Mouse (Mus musculus) CD4-positive helper T cell, adult 2 months (primary cell): Measurements from ENCODE around the gene Kl.

Experiments used
- DNase-seq: peaks from one replicate; pipeline ENCODE4 v3.0.0-alpha.2; 2012; ENCODE audit warnings: low read depth, missing footprints, low spot score

Kl gene

DNA sequence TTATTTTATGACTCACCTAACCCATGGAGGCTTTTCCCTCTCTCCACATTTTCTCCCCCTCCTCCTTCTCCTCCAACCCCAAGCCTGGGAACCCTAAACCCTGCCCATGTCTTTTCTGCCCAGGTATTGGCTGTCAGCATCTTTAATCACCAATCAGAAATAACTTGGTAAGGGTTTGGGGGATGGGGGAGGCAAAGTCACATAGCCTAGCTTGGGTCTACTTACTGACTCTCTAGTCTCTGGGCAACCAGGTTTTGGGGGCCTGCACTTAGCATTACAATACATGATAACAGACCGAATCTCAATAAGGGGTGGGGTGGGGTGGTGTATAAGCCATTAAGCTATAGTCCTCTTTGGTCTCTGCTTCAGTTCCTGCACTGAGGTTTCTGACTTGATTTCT is 10.3 kb downstream of the Kl start:
- no peak for DNase-seq

DNA sequence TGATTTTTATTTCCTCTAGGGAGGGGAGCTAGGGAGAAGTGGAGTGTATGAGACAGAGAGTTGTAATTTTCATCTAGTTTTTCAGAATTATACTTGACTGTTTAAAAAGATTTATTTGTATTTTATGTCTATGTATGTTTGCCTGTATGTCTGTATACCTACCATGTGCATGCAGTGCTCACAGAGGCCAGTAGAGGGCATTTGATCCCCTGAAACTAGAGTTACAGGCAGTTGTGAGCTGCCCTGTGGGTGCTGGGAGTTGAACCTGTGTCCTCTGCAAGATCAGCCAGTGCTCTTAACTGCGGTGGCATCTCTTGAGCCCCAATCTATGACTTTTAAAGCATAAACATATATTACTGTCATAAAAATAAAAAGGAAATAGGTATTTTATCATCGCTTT is 15.5 kb downstream of the Kl start:
- no peak for DNase-seq

- DNase-seq: no peak
Observed at GRCm38 (mm10) chr5:150970551-150970950, 18.1 kb downstream of the Kl start.

- no peak for DNase-seq
Observed at GRCm38 (mm10) chr5:150971126-150971525, 18.7 kb downstream of the Kl start.

- no peak for DNase-seq
Observed at GRCm38 (mm10) chr5:150974226-150974625, 21.8 kb downstream of the Kl start.

DNA sequence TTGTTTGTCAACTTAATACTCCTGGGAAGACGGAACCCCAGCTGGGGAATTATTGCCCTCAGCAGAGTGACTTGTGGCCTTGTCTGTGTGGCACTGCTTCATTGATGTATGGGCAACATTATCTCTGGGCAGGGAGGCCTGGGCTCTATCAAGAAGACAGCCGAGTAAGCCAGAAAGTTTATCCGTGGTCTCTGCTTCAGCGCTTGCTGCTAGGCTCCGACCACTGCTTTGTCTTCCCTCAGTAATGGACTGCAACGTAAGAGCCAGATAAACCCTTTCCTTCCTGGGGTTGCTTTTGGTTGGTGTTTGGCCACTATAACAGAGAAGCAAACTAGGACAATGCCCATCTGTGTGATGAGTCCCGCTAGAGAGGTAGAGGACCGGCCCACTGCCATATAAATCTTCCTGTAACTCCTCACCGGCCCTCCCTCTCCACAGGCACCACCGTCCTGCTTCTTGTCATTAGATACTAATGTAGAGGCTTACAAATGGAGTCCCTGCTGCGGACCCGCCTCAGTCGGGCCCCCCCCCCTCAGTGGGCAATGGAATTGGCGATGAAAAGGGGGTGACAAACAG is 25.1 kb downstream of the Kl start:
- no peak for DNase-seq

- DNase-seq: no peak
Observed at GRCm38 (mm10) chr5:150979341-150980136, 27.1 kb downstream of the Kl start.

DNA sequence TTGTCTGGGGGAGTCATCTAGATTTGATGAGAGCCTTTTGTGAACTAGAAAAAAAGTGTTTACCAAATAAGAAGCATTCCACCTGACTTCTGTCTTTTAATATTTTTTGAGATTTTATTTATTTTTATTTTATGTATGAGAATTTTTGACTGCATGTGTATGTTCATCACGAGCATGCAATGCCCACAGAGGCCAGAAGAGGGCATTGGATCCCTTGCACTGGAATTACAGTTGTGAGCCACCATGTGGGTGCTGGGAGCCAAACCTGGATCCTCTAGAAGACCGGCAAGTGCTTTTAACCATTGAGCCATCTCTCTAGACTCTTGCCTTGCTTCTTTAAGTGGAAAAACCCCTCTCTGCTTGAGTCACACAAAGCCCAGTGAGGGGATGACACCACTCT is 29.7 kb downstream of the Kl start:
- no peak for DNase-seq

DNA sequence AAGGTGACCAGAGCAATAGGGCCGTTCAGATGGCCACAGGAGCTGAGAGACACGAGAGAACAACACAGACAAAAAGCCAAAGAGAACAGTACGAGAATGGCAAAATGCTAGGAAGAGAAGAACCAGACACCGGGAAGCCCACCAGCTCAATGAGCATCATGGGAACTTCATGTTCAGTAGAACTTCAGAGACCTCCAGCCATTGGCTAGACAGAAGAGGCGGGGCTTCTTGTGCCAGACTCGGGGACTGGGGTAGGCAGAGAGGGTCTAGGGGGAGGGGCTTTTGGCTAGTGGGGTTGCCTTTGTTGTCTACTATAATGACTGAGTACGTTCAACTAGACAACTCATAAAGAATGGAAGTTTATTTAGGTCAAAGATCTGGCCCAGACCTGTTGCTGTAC is 41.7 kb downstream of the Kl start:
- no peak for DNase-seq

- no peak for DNase-seq
Observed at GRCm38 (mm10) chr5:150996586-150996985, 44.2 kb downstream of the Kl start.

- DNase-seq: no peak
Observed at GRCm38 (mm10) chr5:151001111-151001510, 48.7 kb downstream of the Kl start.

DNA sequence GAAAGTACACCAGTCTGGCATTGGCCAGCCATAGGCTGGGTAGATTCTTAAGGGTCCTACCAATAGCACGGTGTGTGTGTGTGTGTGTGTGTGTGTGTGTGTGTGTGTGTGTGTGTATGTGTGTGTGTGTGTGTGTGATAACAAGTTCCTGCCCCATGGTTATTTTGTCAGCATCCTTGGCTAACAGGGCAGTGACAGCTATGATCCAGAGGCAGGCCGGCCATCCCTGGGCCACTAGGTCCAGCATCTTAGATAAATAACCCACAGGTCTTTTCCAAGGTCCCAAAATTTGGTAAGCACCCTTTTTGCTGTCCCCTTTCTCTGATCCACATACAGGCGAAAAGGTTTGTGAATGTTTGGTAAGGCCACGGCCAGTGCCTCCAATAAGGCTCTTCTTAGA is 49.6 kb downstream of the Kl start:
- no peak for DNase-seq

DNA sequence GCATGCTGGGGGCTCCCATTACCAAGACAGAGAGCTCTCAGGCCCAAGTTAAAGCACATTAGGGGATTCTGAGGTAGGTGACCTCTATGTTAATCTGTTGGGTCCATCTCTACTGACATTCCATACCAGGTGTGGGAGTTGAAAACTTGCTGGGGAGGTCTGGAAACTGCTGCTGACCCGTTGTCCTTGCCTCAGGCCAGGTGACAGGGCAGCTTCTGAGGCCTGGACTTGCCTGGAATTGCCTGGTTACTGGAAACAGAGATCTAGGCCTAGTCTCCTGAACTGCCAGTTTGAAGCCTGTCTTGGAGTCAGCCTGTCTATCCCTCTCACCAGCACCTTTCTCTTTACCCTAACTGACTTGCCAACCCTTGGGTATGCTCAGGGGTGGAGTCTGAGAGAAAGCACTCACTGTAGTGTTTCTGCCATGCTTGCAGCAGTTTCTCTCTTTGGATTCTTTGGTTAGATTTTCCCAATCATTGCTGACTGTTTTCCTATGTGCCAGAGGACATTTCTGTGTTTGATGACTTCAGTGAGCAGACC is 51.9 kb downstream of the Kl start:
- no peak for DNase-seq

DNA sequence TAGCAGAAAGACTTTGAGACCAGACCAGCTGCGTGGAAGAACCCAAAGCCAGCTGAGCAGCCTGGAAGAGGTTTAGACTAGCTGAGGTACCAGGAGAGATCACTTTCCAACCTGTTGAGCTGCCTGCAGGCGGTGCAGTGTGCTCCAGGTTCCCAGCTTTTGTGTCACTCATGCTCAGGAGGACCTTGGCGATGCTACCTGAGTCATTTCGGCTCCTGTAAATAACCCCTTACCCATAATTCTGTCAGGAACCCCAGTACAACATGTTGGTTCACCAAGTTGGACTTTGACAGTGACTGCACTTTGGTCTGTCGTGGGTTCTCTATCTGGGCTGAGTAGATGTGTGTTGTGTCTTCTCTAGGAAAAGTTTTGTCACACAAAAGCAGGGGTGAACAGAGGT is 66.0 kb downstream of the Kl start:
- no peak for DNase-seq

- DNase-seq: no peak
Observed at GRCm38 (mm10) chr5:151018959-151019358, 66.6 kb downstream of the Kl start.

DNA sequence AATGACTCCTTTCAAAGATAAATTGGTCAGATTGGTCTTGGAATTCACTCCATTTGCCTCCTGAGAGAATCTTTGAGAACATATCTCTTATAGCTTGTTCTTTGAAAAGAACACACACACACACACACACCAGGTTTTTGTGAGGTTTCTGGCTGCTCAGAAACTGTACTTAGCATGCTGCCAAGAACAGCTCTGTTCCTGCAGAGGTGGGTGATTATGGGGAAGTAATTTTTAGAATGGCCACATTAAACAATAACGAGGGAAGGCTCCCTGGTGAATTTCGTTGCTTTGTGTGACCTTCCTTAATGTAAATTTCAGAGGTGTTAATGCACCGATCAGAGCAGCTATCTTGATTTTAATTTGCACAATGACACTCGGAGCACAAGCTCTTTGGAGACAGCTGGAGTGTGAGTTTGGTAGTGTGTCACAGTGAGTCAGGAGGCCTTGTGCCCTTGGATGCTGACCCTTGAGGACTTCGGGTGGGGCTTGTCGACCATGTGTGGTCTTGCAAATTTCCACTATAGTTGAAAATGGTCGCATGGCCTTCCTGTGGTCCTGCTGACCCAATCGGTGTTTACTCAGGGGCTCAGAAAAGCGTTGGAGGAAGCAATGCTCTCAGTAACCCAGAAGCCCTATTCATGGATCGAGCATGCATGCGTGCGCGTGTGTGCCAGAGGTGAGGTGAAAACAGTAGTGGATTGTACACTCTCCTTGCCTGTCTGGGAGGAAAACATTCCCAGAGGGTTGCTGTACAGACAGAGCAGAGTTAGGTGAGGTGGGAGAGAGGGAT is 67.8 kb downstream of the Kl start:
- no peak for DNase-seq

DNA sequence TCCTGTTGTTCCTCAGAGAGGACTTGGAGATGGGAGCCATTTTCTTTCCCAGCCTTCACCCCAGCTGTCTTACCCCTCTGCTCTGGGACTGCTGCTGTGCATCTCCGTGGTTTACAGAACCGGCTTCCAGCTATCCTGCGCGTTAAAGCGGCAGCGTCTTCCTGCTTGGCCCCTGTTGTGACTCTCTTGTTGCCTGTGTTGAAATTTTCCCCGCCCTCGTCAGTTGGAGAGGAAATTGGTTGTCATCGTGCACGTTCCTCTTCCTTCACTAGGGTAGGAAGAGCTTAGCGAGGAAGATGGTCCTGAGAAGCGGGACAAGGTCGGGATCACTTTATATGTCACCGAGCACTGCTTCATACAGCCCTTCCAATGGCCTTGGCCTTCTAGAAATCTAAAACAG is 68.4 kb downstream of the Kl start:
- DNase-seq: no peak

DNA sequence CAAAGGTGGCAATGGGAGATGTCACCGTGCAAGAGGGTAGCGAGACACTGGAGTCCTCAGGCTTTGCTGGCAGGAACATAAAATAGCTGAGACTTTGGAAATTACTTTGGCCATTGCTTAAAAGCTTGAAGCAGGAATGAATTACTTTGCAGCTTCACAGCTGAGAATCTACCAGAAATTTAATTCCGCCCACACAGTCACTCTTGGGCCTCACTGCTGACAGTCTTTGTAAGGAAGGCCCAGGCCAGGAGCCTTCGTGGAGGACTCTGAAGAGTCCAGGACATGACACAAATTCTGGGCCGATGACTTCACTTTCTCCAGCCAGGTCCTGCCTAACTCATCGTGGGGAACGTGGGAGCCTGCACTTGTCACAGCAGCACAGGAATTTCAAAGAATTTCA is 69.6 kb downstream of the Kl start:
- DNase-seq: no peak

DNA sequence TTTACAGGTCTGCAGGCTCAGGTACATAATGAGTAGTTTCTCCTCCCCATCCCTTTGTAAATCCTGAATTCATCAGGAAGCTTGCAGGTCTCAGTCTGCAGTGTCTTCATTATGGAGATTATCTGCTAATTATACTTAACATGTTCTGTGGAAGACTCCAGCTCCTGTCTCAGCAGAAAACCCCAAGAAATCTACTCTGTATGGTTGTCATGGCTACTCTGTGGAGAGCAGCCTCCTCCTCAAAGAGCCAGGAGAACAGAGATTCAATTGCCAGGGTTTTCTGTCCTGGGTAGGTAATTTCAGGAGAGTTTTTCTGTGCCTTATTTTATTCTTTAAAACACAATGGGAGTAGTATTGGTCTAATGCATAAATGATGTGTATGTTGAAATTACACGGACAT is 70.5 kb downstream of the Kl start:
- no peak for DNase-seq

DNA sequence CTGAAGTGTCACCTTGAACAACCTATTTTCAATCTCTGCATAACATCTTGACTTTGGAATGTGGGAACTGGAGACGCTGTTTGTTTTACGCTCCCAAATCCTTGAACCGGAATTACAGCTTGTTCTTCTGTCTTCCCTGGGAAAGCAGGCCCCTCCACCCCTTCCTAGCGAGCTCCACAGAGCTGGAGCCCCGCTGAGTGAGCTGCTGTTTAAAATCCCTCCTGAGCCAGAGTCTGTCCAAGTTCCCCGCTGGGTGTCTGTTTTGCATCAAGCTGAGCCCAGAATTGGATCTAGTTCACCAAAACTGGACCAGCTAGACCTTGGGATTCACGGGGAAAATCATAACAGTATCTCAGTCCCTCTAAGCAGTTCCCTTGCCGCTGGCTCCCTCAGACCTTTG is 71.1 kb downstream of the Kl start:
- DNase-seq: no peak

GRCm38 (mm10) chr5:151024483-151024882 is 72.1 kb downstream of the Kl start:
- no peak for DNase-seq

- no peak for DNase-seq
Observed at GRCm38 (mm10) chr5:151026069-151026468, 73.7 kb downstream of the Kl start.

- no peak for DNase-seq
Observed at GRCm38 (mm10) chr5:151027171-151027570, 74.8 kb downstream of the Kl start.
